In the genomic region with DNA sequence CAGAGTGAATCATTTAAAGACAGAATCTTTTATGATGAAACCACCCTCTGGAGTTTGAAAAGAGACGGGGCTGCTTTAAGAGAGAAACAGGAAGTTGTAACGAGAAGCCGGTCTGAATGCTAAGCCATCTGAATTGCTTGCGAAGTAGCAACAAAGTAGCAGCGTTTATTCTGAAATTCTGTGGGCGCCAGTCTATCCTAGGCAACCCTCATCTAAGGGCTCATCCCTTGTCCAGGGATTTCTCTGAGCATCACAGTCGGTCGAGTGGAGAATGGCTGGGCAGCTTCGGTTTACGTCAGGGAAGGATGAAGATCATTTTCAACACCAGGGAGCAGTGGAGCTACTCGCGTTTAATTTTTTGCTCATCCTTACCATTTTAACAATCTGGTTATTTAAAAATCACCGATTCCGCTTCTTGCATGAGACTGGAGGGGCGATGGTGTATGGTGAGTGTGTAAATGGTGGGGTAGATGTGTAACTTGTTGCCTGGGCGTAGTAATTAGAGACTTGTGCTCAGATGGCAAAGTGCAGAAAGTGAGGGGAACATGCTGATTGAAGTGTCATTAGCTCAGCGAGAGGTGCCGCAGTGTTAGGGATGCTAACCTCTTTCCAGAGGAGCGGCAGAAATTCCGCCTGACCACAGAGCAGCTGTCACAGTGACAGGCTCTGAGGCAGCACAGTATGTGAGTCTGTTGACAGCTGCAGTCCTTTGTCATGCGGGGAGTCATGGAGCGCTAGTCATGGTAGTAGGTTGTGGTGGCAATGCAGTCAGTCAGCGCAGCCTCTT, we compare ENCODE assay signal across 8 mouse cellular contexts. TPM values are rescaled to one million over a fixed set of nuclear protein-coding genes. Genes with fewer than 3 reads are reported as not detected.
A peak's percentile ranks its signal among the peaks of the same experiment; 100 is the strongest.
DNase-seq lines count a peak whose midpoint lies in the region; ATAC-seq lines count a peak whose summit lies in the region.

Gene Slc9a9 (plus strand): TSS at position 119 of the 787 bp plus-strand sequence.

- no peaks in the 10 kb centered on the region for H3K4me1 ChIP-seq in intestine, embryonic 16.5 days (ENCODE audit: control insufficient read depth, insufficient read depth, low read length)
- 0 out of 2 replicates have a peak, but pooled peaks cover 4% of the 10 kb centered on the region for H3K4me1 ChIP-seq in limb, embryonic 11.5 days (ENCODE audit: control insufficient read depth, insufficient read depth, low read length)
- peaks cover 4% of the 10 kb centered on the region; the same call in 1 of the 2 replicates for H3K4me1 ChIP-seq in midbrain, embryonic 12.5 days
- peaks cover 5% of the 10 kb centered on the region; the same call in 1 of the 2 replicates for H3K4me1 ChIP-seq in stomach, embryonic 15.5 days

- peak within 1 kb of the TSS; percentile 45 for H3K9ac ChIP-seq in intestine, embryonic 16.5 days (ENCODE audit: low read depth, low read length)
- H3K9ac ChIP-seq in limb, embryonic 11.5 days (ENCODE audit: low read length), result peak within 1 kb of the TSS; percentile 40; the same call in 1 of the 2 replicates
- peak within 1 kb of the TSS; percentile 43 for H3K9ac ChIP-seq in midbrain, embryonic 12.5 days (replicated peaks)
- 0 out of 2 replicates have a peak within 1 kb of the TSS, but pooled peaks have one; percentile 8 for H3K9ac ChIP-seq in stomach, embryonic 15.5 days

- H3K36me3 ChIP-seq in intestine, embryonic 16.5 days (ENCODE audit: control insufficient read depth, insufficient read depth, low read length), result no peaks in the 10 kb centered on the region
- H3K36me3 ChIP-seq in limb, embryonic 11.5 days (ENCODE audit: control insufficient read depth, insufficient read depth, low read length), result no peaks in the 10 kb centered on the region
- no peaks in the 10 kb centered on the region for H3K36me3 ChIP-seq in midbrain, embryonic 12.5 days
- no peaks in the 10 kb centered on the region for H3K36me3 ChIP-seq in stomach, embryonic 15.5 days

- peak within 1 kb of the TSS; percentile 80 for H3K4me2 ChIP-seq in intestine, embryonic 16.5 days (ENCODE audit: low read depth, low read length)
- peak within 1 kb of the TSS; percentile 78 for H3K4me2 ChIP-seq in limb, embryonic 11.5 days (ENCODE audit: low read depth, severe bottlenecking)
- peak within 1 kb of the TSS; percentile 77 for H3K4me2 ChIP-seq in midbrain, embryonic 12.5 days (replicated peaks)
- H3K4me2 ChIP-seq in stomach, embryonic 15.5 days, result peak within 1 kb of the TSS; percentile 79

- DNase-seq in spleen, postnatal 10 days (ENCODE audit: low spot score in 2 of 2), result peak; percentile 20 to 22
- DNase-seq in spleen, postnatal 14 days (ENCODE audit: low spot score in 2 of 2), result no peak
- peak; percentile 72 for DNase-seq in embryo, embryonic 10 days (ENCODE audit: low spot score)
- peak; percentile 14 for DNase-seq in gastrocnemius, postnatal 10 days
- DNase-seq in limb, embryonic 11.5 days (ENCODE audit: low spot score), result peak; percentile 33

- H3K27me3 ChIP-seq in intestine, embryonic 16.5 days (replicated peaks; ENCODE audit: control insufficient read depth, insufficient read depth, low read length), result no peaks in the 10 kb centered on the region
- no peaks in the 10 kb centered on the region for H3K27me3 ChIP-seq in limb, embryonic 11.5 days (ENCODE audit: control insufficient read depth, insufficient read depth, low read length)
- no peaks in the 10 kb centered on the region for H3K27me3 ChIP-seq in midbrain, embryonic 12.5 days
- no peaks in the 10 kb centered on the region for H3K27me3 ChIP-seq in stomach, embryonic 15.5 days (replicated peaks)

- H3K4me3 ChIP-seq in intestine, embryonic 16.5 days (ENCODE audit: low read length), result peak within 1 kb of the TSS; percentile 49
- peak within 1 kb of the TSS; percentile 35 for H3K4me3 ChIP-seq in limb, embryonic 11.5 days (ENCODE audit: low read depth, low read length)
- H3K4me3 ChIP-seq in midbrain, embryonic 12.5 days, result peak within 1 kb of the TSS; percentile 44
- peak within 1 kb of the TSS; percentile 48 for H3K4me3 ChIP-seq in stomach, embryonic 15.5 days (replicated peaks)

- H3K9me3 ChIP-seq in intestine, embryonic 16.5 days (ENCODE audit: control insufficient read depth, low read length), result no peaks in the 10 kb centered on the region
- 0 out of 2 replicates have a peak, but pooled peaks cover 2% of the 10 kb centered on the region for H3K9me3 ChIP-seq in limb, embryonic 11.5 days (ENCODE audit: control insufficient read depth, low read length)
- H3K9me3 ChIP-seq in midbrain, embryonic 12.5 days, result no peaks in the 10 kb centered on the region
- H3K9me3 ChIP-seq in stomach, embryonic 15.5 days, result no peaks in the 10 kb centered on the region

- no peak within 1 kb of the TSS for H3K27ac ChIP-seq in intestine, embryonic 16.5 days (ENCODE audit: low read length)
- H3K27ac ChIP-seq in limb, embryonic 11.5 days (replicated peaks; ENCODE audit: low read depth, low read length), result no peak within 1 kb of the TSS
- H3K27ac ChIP-seq in midbrain, embryonic 12.5 days (replicated peaks), result peak within 1 kb of the TSS; percentile 39
- peak within 1 kb of the TSS; percentile 7; the same call in 1 of the 2 replicates for H3K27ac ChIP-seq in stomach, embryonic 15.5 days

- ATAC-seq in intestine, embryonic 16.5 days, result peak; percentile 60
- ATAC-seq in limb, embryonic 11.5 days (ENCODE audit: insufficient number of reproducible peaks, low FRiP score, low TSS enrichment, low read depth), result peak; percentile 68; the same call in 1 of the 2 replicates
- ATAC-seq in midbrain, embryonic 12.5 days (ENCODE audit: low FRiP score, low read depth), result peak; percentile 97
- no peak; the same call in 1 of the 2 replicates for ATAC-seq in stomach, embryonic 15.5 days (ENCODE audit: insufficient read depth, low FRiP score, low read depth)

- 2% methylated on average over 23 of the region's 23 CpGs for WGBS in intestine, embryonic 16.5 days
- 2% methylated on average over 23 of the region's 23 CpGs for WGBS in limb, embryonic 11.5 days
- 3% methylated on average over 23 of the region's 23 CpGs for WGBS in midbrain, embryonic 12.5 days
- 1% methylated on average over 23 of the region's 23 CpGs for WGBS in stomach, embryonic 15.5 days

RNA-seq across cellular contexts. Expression of gene Slc9a9, which starts in this region (rescaled TPM):
- 1 to 10 TPM; 4.3 to 6.3 TPM for total RNA-seq in gastrocnemius, postnatal 10 days (2021)
- 2.3 TPM in 2 replicates for polyA plus RNA-seq in intestine, embryonic 16.5 days (2015; fragmentation: Nextera tagmentation; extraction: Ambion mirVana)
- polyA plus RNA-seq in limb, embryonic 11.5 days (2014; fragmentation: Nextera tagmentation; extraction: Ambion mirVana), result 1.2 and 1.6 TPM in 2 replicates
- 4.5 and 5.3 TPM in 2 replicates for polyA plus RNA-seq in midbrain, embryonic 12.5 days (2016; fragmentation: Nextera tagmentation; extraction: Ambion mirVana)
- polyA plus RNA-seq in stomach, embryonic 15.5 days (2015; fragmentation: Nextera tagmentation; extraction: Ambion mirVana), result 3.9 and 4.1 TPM in 2 replicates

Comparison
In these comparisons a context has a peak if more than half of its experiments do, and no peak if none do; other contexts are left out.
1. DNase-seq: peak in spleen, postnatal 10 days (2 of 2), embryo, embryonic 10 days (single experiment), gastrocnemius, postnatal 10 days (single experiment) and limb, embryonic 11.5 days (single experiment); none in spleen, postnatal 14 days (0 of 2).
2. H3K27ac ChIP-seq: peak in midbrain, embryonic 12.5 days (single experiment) and stomach, embryonic 15.5 days (single experiment); none in intestine, embryonic 16.5 days (single experiment) and limb, embryonic 11.5 days (single experiment).
3. Peak in every context shown above with its lines, with median percentiles within 50 percentile points of each other: H3K4me2 ChIP-seq, H3K4me3 ChIP-seq and H3K9ac ChIP-seq.